Mouse (Mus musculus): ENCODE results near the gene Evi5.

DNA sequence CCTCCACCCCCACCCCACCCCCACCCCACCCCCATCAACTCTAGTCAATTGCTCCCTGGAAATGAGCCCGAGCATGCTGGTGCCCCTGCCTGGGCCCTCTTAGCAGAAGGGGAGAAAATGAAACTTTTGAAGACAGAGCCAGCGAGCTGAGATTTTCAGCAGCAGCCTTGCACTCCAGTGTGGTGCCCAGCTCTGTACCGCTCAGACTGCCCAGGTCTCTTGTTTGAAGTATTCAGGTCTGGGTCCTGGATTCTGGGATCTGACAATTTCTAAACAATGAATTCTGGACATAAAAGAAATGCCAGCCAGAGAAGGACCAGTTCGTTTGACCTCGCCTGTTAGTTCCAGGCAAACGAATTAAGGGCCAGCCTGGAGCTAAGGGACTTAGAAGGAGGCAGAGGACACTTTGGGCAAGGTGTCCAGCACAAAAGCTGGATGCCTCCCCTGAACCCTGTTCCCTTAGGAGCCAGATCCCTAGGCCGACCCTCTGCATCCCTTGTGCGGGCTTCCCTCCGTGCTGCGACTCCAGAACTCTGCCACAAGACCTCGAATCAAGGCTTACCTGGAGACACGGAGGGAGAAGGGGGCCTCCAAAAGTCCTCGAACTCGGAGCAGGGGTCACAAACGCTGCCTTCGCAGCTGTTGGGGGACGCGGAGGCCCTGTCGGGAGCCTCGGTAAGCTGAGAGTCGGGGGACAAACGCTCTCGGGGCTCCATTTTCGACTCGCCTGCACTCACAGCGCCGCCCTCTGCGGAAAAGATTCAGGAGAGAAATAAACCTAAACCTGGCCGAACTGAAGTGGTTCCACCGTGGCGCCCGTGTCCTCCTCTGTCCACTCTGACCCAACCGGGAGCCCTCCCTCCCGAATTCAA is 152.0 kb downstream of the Evi5 start:
- TF ChIP-seq POLR2A (IDR thresholded peaks at IDR 0.05; ENCODE audit: low read depth, low read length) (no peak), CTCF (IDR thresholded peaks at IDR 0.05; ENCODE audit: extremely low read depth, insufficient read depth, insufficient read length, insufficient replicate concordance) (no peak)
